Mouse (Mus musculus) urinary bladder, postnatal 14 days (tissue): ENCODE data around the gene Ddhd1.
A peak's percentile ranks its signal among the peaks of the same experiment; 100 is the strongest.

Experiments
- DNase-seq: peaks from one replicate; pipeline ENCODE4 v3.0.0; 2021; ENCODE audit warnings: low spot score

The Ddhd1 gene

DNA sequence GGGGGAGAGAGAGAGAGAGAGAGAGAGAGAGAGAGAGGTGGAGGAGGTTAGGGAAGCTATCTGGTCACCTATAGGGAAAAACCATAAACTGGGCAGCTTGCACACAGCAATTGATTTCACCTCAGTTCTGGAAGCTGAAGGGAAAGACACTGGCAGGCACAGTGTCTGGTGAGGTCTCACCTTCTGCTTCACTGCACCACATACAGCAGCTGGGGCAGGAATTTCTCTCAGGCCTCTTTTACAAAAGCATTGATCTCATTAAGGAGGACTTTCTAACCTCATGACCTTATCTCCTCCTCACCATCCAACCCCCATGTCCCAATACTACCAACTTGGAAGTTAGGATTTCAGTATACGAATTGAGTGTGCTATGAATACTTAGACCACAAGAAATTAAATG, 13.2 kb downstream of the Ddhd1 start:
- no peak for DNase-seq

DNA sequence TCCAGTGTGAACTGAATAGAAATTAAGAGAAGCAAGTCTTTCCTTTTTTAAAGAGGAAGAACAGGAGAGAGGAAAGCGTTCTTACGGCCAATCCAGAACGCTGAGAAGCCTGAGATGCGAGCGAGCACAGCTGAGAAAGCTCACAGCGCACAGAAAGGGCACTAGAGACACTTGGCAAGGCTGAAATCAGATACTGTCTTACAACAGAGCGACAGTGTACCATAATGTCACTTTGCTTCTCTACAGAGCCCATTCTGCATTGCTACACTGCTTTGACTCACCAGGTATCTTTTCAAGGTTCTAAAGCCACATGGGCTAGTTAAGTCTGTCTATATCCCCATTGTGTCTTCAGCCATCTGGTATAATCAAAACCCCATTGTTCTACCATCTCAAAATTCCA, 13.7 kb downstream of the Ddhd1 start:
- DNase-seq = no peak

DNA sequence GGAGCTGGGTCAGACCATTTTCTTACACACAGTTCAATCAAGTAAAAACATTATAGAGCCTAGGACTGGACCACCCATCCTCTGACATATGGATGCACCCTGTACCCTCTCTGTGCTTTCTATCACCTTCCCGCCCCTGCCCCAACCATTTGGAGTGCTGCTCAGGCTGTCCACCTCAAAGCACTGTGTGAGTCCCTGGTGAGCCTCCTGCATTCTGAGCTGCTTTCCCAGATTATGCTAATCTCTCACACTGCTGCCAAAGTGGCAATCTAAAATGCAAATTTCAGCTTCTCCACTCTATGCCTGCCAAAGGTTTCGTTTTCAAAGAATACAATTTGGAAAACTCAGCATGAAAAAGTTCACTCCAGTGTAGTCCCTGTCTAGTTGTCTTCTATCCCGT, 14.5 kb downstream of the Ddhd1 start:
- no peak for DNase-seq

DNA sequence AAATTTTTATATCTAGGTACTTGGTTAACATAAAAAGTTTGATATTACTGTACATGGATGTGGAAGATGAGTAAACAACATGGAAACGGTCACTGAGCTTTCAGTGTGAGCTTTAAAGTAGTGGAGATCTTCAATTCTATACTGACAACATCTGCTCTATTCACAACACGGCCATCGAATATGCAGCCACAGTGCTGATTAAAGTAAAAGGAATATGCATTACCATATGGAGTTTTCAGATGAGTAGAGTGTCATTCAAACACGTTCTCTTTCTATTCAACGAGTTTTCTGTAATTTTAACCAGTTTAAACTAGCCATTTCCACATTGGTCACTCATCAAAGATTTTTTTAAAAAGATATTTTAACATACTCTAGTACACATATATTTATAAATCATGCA, 15.1 kb downstream of the Ddhd1 start:
- no peak for DNase-seq

DNA sequence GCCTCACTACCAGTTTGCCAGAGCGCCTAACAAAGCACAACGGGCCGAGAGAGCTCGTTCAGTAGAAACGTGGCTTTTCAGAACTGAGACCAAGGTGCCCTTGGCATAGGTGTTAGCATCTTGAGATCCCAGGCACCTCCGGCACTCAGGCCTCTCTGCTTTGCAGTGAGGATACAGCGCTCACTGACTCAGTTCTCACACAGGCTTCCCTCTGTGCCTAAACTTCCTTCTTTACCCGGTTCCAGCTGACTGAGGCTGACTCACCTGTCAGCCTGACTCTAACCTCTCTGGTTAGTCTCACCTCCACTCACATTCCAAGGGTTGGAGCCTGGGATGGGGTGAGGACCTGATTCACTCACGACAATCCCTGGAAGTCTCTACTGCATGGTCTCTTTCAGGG, 15.7 kb downstream of the Ddhd1 start:
- DNase-seq = no peak

DNA sequence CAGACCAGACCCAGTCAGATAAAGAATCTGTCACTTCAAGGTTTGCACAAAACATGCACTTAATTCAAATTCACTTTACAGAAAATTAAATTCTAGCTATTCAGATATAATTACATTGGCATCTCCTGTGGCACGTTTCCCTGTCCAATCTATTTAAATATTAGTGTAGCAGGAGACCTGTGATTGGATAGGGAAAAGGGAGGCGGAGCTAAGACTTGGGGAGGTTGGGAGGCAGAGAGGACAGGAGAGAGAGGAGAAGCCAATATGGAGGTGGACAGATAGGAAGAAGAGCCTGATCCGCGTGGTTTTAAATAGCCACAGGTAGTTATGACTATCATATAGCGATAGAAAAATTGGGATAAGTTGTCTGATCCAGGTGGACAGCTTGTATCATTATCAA, 19.2 kb downstream of the Ddhd1 start:
- DNase-seq = no peak

DNA sequence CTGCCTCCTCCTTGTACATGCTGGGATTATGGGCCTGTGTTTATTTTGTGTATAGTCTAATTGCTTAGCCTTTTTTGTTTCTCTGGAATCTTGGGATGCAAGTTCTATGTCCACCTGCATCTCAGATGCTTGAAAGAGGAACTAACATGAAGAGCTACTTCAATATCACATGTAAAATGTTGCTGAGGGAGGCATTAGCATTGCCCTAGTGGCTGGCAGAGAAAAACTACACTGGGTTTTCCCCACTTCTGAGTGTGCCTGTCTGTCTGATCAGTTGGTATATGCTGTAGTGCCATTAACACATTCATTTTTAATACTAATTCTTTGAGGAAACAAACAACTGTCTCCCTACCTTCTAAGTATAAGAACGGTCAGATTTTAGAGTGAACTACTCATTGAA, 22.4 kb downstream of the Ddhd1 start:
- no peak for DNase-seq

DNA sequence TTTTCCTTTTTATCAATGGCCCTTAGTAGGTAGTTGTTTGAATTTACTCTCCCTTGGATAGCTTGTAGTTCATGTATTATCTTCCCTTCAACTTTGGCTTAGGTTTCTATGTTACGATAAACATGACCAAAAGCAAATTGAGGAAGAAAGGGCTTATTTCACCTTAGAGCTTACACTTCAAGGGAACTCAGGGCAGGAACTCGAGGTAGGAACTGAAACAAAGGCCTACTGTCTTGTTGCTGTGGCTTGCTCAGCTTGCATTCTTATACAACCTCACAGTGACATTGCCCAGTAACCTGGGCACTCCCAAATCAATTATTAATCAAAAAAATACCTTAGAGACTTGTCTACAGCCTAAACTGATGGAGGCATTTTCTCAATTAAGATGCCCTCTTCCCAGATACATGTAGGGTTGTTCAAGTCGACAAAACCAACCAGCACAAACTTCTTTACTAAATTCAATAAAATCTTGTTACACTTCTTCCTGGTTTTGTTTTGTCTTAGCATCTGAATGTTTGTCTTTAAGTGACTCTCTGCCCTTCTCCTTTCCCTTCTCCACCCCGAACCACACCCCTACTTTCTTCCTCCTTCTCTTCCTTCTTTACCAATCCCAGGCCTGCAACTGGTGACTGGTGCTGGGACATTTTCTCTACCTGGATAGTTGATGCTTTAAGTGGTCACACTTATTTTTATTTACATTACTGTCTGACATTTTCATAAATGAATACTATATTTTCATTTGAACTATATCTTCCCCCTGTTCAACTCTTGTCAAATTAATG, 25.0 kb downstream of the Ddhd1 start:
- DNase-seq = no peak

DNA sequence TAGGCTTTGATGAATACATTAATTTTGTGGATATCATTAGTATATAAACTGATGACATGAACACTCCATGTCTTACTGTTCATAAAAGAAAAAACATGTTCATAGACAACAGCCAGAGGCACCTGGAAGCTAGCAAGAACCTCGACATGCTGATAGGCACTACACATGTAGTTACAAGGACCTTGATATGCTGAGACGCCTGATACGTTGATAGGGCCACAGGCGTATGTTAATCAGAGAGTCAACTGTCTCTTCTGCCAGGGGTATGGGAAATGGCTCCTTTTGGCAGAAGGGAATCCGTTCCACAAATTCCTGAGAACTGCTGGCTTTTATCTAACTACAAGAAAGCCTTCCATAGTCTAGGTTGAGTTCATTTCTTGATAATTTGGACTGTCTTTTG, 27.4 kb downstream of the Ddhd1 start:
- DNase-seq = no peak

DNA sequence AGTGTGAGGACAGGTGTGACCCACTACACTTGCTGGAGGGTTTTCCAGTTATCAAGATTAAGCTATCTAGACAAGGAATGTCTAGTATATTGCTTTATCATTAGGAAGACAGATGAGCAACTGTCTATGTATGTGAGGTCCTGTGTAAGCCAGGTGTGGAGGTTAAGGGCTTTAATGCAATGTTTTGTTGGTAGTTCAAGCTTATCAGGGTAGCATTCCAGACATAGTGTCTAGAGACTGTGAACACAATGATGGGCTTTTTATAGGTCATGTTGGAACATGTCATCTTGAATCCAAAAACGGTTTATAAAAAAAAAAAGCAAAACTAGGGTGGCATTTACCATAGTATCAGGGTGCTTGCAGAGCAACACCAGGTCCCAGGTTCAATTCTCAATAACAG, 28.0 kb downstream of the Ddhd1 start:
- DNase-seq = no peak

DNA sequence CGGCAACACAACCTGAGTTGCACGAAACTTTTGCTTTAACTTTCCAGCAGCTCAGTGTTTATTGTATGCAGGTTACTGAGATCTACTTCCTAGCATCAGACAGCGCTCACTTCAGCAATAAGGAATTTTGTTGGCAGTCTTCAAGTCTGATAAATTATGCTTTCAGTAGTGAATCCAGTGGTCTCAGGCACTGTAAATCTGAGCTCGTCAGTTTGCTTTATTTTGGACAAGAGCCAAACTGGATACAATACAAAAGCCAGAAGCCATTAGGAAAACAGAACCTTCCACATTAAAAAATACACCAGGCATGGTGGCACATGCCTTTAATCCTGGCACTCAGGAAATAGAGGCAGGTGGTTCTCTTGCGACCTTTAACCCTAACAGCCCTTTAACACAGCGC, 39.6 kb downstream of the Ddhd1 start:
- DNase-seq = no peak

DNA sequence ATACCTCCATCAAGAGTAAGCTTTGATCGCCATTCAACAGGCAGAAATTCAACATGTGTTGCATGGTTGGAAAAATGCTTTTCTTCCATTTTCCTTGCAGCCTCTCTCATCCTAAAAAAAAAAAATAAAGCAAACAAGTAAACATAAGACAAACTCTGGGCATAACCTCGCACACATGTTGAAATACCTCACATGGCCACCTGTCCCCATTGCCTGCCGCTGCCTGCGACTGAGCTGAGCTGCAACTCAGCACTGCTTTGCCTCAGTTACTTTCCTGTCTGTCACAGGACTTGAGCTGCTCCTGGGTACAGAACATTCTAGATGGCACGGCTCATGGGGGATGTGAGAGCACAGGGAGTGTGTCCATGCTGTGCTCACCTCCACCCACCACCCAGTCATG, 41.4 kb downstream of the Ddhd1 start:
- no peak for DNase-seq

DNA sequence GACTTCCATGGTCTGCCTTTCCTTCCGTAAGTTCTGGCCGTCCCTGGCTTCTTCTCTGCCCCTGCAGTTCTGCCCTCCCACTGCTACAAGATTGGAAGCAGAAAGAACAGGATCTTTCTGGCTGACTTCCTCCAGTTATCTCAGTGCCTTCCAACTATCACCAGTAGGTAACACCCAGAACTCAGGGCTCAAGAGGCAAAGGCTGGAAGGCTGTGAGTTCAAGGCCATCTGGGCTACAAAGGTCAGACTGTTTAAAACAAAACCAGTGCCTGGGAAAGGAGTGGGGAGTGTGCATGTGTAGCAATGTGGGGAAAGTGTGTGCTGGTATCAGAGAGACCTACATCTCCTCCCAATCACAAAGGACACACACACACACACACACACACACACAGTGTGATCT, 42.2 kb downstream of the Ddhd1 start:
- no peak for DNase-seq

DNA sequence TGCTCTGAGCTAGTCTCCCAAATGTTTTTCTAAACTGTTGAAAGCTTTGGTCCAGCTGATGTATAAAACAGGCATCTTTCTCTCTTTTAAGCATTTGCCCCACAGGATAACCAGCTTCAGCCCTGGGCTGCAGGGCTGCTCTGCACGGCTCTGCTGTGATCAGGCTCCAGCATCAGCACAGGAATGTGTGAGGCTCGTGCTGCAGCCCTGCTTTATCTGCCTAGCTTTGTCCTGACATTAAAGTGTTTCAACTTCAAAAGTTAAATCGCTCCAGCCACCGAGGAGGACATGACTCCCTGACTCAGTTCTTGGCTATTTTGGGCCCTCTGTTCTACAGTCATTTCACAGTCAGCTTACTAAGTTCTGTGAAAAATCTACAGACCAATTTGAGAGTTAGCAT, 43.1 kb downstream of the Ddhd1 start:
- no peak for DNase-seq

DNA sequence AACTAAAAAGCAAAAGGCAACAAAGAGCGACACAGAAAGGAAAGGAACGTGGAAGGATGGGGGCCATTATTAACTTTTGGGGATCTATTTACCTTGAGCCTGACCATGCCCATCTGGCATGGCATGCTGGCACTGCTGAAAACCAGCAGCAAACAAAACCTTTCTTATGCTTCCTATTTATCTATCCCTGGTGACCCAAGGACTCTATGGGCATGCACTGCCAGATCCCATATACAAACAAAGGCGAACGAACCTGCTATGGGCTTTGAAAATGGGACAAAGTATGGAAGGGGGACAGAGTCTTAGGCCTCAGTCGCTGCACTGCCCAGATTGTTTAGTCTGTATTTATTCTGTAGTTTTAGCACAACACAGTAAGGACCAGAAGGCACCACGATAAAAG, 43.5 kb downstream of the Ddhd1 start:
- DNase-seq = no peak

DNA sequence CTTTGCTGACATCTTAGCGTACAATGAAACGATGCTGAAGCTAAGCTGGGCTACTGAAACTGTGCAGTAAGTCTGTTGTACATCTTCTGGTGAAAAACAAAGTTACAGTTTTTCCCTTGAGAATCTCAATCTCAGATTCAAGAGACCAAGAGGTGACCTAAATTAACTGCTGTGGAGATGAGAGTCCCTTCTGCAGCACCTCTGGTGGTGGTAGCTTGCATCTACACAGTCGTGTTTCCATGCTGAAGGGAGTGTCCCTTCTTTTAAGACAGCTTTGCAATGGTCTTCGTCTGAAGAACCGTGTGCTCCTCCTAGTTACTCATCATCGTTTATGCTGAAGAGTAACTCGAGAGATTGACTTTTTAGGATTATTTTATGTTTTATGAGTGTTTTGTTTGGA, 46.3 kb downstream of the Ddhd1 start:
- no peak for DNase-seq

DNA sequence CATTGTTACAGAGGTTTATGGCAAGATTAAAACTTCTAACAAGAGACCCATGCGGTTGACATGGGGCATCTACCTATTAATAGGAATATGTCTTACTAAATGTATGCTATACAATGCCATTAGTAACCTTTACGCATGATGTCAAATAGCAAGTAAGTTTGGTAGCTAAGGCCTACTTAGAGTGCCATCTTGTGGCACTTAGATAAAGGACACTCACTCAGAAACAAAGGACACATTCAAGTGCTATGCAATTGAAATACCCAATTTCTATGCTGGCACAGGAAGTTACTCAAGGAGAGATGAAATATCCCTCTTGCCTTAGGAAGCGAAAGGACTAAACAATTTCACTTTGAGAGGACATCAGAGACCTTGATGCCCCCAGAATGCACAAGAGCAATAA, 55.9 kb downstream of the Ddhd1 start:
- no peak for DNase-seq

DNA sequence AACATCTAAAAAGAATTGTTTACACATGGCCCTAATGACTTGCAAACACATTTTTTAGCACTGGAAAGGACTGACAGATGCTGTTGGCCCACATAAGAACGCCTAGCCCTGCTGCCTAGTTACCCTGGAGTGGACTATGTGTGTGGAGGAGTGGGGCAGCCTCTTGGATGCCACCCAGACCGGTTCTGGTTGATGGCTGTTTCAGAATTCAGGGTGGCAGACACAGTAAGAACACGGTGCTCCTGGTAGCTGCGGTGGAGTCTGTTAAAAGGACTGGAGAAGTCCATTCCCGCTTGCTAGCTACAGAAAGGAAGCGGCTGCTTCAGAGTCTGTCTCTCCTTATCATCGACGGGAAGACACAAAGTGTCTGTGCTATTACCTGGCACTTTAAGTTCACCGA, 57.4 kb downstream of the Ddhd1 start:
- no peak for DNase-seq

DNA sequence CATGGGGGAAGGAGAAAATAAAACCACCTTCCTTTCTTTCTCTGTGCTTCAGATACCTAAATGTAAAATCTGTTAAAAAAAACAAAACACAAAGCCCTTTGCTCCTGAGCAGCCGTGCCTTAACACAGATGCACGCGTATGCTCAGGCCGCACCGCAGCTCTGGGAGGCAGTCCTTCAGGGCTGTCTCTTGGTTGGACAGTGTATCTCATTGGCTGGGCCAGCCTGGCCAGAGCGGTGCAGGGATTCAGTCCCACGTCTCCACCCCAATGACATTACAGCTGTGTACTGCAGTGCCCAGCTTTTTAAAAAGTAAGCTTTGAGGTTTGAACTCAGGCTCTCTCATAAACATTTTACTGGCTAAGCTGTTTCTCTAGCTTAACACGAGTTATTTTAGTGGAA, 60.1 kb downstream of the Ddhd1 start:
- peak; percentile 23 for DNase-seq

DNA sequence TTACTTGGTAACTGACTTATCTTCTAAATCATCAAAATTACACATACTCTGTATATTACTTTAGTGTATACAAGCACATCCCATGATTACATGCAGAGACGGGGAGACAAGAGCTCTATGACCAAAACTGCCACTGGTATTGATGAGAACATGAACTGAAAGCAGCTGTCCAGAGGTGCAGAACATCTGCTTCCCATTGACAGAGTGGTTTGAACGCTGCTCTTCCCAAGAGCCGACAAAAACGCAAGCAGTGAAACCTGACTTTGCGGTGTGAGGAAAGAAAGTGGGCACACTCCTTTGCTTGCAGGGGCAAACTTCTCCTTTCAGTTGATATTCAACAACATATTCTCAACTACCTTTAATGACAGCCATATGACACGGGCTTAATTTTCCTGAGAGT, 64.7 kb downstream of the Ddhd1 start:
- no peak for DNase-seq

DNA sequence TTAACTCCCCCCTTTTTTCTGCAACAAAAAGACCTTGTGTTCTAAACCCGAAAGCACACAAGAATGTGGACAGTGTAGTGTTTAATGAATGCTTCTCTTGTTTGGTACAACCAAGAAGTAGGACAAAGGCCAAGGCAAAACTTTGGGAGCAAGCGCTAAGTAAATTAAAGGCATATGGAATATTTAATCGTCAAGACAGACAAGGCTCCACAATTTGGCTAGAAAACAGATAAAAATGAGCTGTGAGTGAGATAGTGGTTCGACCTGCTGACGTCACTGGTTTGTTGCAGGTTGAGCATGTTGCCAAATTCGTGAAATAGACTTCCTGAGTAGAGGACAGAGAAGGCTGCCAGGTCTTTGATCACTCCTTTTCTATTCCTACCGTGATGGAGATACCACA, 69.5 kb downstream of the Ddhd1 start:
- DNase-seq = no peak

DNA sequence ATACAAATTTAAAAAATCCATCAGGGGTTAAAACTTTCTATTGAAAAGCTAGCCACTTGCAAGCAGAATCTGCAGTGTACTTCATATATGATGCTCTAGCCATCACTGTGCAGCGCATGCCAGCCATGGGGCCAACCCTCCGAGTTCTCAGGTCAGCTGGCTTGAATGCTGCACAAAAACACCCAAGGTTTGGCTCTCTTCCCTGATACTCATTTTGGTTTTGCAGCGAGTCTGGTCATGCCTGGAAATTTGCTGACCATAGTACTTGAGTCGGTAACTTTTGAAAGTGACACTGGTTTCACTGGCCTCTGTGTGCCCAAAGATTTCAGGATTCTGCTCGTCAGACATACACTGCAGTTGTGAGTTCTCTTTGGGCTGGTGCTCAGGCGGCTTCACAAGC, 70.4 kb downstream of the Ddhd1 start:
- DNase-seq = no peak

DNA sequence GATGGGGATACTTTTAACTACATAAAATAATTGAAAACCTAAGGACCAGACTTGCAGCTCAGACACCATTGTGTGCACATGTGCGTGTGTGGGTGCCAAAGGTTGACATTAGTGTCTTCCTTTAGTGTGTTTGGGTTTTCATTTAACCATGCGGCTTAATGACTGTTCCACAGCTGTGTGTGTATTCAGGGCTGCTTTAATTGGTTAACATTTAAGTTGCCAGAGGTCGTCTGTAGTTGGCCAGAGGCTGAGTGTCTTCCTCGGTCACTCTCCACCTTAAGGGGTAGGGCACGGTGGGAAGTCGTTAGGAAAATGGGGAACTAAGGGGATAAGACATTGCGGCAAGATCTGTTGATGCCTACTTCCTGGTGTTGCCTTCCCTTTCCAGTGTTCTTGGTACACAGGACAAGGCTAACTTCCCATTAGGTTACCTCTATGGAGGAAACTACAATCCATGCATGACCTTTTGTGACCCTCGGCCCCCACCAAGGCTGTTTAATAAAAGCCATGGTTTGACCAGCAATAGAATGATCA, 74.4 kb downstream of the Ddhd1 start:
- DNase-seq = no peak
